8 mouse cellular contexts compared by ENCODE assay signal in the genomic region with DNA sequence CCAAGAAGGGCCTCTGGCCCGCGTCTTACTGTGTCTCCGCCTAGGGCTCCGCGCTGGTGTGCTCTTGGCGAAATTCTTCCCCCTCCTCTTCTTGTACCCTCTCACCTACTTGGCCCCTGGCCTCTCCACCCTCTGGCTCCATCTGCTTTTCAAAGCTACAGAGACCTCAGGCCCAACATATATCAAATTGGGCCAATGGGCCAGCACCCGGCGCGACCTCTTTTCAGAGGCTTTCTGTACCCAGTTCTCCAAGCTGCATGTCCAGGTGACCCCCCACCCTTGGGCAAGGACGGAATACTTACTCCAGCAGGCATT. TPM values are rescaled to one million over a fixed set of nuclear protein-coding genes. Genes with fewer than 3 reads are reported as not detected.
DNase-seq lines count a peak whose midpoint lies in the region; ATAC-seq and TF ChIP-seq lines count a peak whose summit lies in the region.

No protein-coding gene starts in this region.

- peak overlapping the region; percentile 89 for H3K9ac ChIP-seq in heart, adult 2 months (ENCODE audit: low read depth, low read length)
- peak overlapping the region; percentile 87 for H3K9ac ChIP-seq in heart, embryonic 13.5 days
- peak overlapping the region; percentile 79 for H3K9ac ChIP-seq in kidney, postnatal 0 days (ENCODE audit: low read depth, low read length)
- H3K9ac ChIP-seq in midbrain, postnatal 0 days (replicated peaks; ENCODE audit: low read length, poor library complexity, severe bottlenecking): peak overlapping the region; percentile 96

- 27% methylated on average over 10 of the region's 10 CpGs for whole genome bisulfite sequencing in heart, adult 2 months
- WGBS in heart, embryonic 13.5 days: 36% methylated on average over 10 of the region's 10 CpGs
- 30% methylated on average over 10 of the region's 10 CpGs for WGBS in kidney, postnatal 0 days
- WGBS in midbrain, postnatal 0 days: 16% methylated on average over 10 of the region's 10 CpGs

- DNase-seq in heart, adult 2 months: peak; percentile 41
- no peak for DNase-seq in heart, postnatal 36 days
- DNase-seq in kidney, postnatal 0 days (ENCODE audit: low spot score): no peak
- peak; percentile 31 for DNase-seq in midbrain, postnatal 0 days (ENCODE audit: low spot score)
- DNase-seq in spleen, postnatal 14 days (ENCODE audit: low spot score in 2 of 2): no peak
- DNase-seq in right cerebral cortex, postnatal 36 days (ENCODE audit: low spot score in 2 of 2): no peak

- H3K36me3 ChIP-seq in heart, adult 2 months (ENCODE audit: control insufficient read depth, insufficient read depth, low read length): no peaks in the 10 kb centered on the region; the same call in 1 of the 2 replicates
- peaks cover 31% of the 10 kb centered on the region for H3K36me3 ChIP-seq in heart, embryonic 13.5 days
- H3K36me3 ChIP-seq in kidney, postnatal 0 days (ENCODE audit: insufficient read depth, low read length): 0 out of 2 replicates have a peak, but pooled peaks cover 10% of the 10 kb centered on the region
- H3K36me3 ChIP-seq in midbrain, postnatal 0 days (ENCODE audit: insufficient read depth, low read length): peaks cover 17% of the 10 kb centered on the region

- ATAC-seq in heart, embryonic 13.5 days (ENCODE audit: extremely low read depth, insufficient number of reproducible peaks, low FRiP score, low TSS enrichment): 0 out of 2 replicates have a peak, but pooled peaks have one; percentile 37
- ATAC-seq in kidney, postnatal 0 days (replicated peaks; ENCODE audit: low FRiP score, low read depth): peak; percentile 37; the same call in 1 of the 2 replicates
- peak; percentile 65 for ATAC-seq in midbrain, postnatal 0 days (ENCODE audit: low FRiP score)

- no peaks in the 10 kb centered on the region; the same call in none of the 2 replicates for H3K4me1 ChIP-seq in heart, adult 2 months (ENCODE audit: control insufficient read depth, insufficient read depth, low read length)
- H3K4me1 ChIP-seq in brown adipose tissue, adult 24 weeks (ENCODE audit: control insufficient read depth, insufficient read depth, insufficient read length, low read length): peaks cover 5% of the 10 kb centered on the region; the same call in 1 of the 2 replicates
- H3K4me1 ChIP-seq in heart, embryonic 13.5 days: peaks cover 17% of the 10 kb centered on the region
- peaks cover 7% of the 10 kb centered on the region; the same call in 1 of the 2 replicates for H3K4me1 ChIP-seq in kidney, postnatal 0 days (replicated peaks; ENCODE audit: insufficient read depth, low read length)
- peaks cover 10% of the 10 kb centered on the region for H3K4me1 ChIP-seq in midbrain, postnatal 0 days (ENCODE audit: insufficient read depth, low read length)

- H3K79me2 ChIP-seq in heart, adult 2 months (replicated peaks; ENCODE audit: control insufficient read depth, insufficient read depth, low read length): peaks cover 1% of the 10 kb centered on the region; the same call in 1 of the 2 replicates

- H3K4me2 ChIP-seq in heart, embryonic 13.5 days: peak overlapping the region; percentile 92
- peak overlapping the region; percentile 84 for H3K4me2 ChIP-seq in kidney, postnatal 0 days (ENCODE audit: low read length)
- H3K4me2 ChIP-seq in midbrain, postnatal 0 days (ENCODE audit: low read depth, low read length, poor library complexity, severe bottlenecking): peak overlapping the region; percentile 92

- H3K9me3 ChIP-seq in heart, embryonic 13.5 days: no peaks in the 10 kb centered on the region
- no peaks in the 10 kb centered on the region for H3K9me3 ChIP-seq in kidney, postnatal 0 days (replicated peaks; ENCODE audit: low read length)
- H3K9me3 ChIP-seq in midbrain, postnatal 0 days (ENCODE audit: low read length): no peaks in the 10 kb centered on the region

- no peak for TF ChIP-seq EP300 in heart, adult 2 months (IDR thresholded peaks at IDR 0.05; ENCODE audit: insufficient read depth, low read depth, low read length)

- peak overlapping the region; percentile 89 for H3K27ac ChIP-seq in heart, adult 2 months
- H3K27ac ChIP-seq in brown adipose tissue, adult 24 weeks (replicated peaks; ENCODE audit: low read depth, low read length): peak overlapping the region; percentile 85
- peak overlapping the region; percentile 92 for H3K27ac ChIP-seq in heart, embryonic 13.5 days (replicated peaks)
- peak overlapping the region; percentile 94 for H3K27ac ChIP-seq in kidney, postnatal 0 days
- peak overlapping the region; percentile 95 for H3K27ac ChIP-seq in midbrain, postnatal 0 days (ENCODE audit: low read depth, low read length)

- peak overlapping the region; percentile 67 for H3K4me3 ChIP-seq in heart, adult 2 months
- peak overlapping the region; percentile 95 for H3K4me3 ChIP-seq in brown adipose tissue, adult 24 weeks (ENCODE audit: insufficient read depth, low read depth, low read length)
- H3K4me3 ChIP-seq in heart, embryonic 13.5 days: peak overlapping the region; percentile 78
- peak overlapping the region; percentile 78 for H3K4me3 ChIP-seq in kidney, postnatal 0 days (replicated peaks; ENCODE audit: low read depth, low read length)
- H3K4me3 ChIP-seq in midbrain, postnatal 0 days (ENCODE audit: low read depth, low read length): peak overlapping the region; percentile 80

- intact Hi-C loops in heart, adult 2 months (cut with DNase I): no loop called here
- intact Hi-C loops in heart, postnatal 36 days (cut with DNase I): loop anchor here (2.0 to 10.0 kb wide), 2 partner anchors 18 to 370 kb away; partner anchors contain the start of genes Kdm7a and Ndufb2

- TF ChIP-seq CTCF in heart, adult 2 months (IDR thresholded peaks at IDR 0.05): no peak
- no peak for TF ChIP-seq CTCF in kidney, postnatal 0 days (IDR thresholded peaks at IDR 0.05; ENCODE audit: low read depth)
- TF ChIP-seq CTCF in midbrain, postnatal 0 days (IDR thresholded peaks at IDR 0.05): no peak

- no peak for TF ChIP-seq POLR2A in heart, adult 2 months (IDR thresholded peaks at IDR 0.05; ENCODE audit: insufficient read depth, low read depth, low read length)

- no peaks in the 10 kb centered on the region for H3K27me3 ChIP-seq in heart, adult 2 months (ENCODE audit: control insufficient read depth, insufficient read depth, low read length)
- 0 out of 2 replicates have a peak, but pooled peaks cover 3% of the 10 kb centered on the region for H3K27me3 ChIP-seq in heart, embryonic 13.5 days (replicated peaks)
- no peaks in the 10 kb centered on the region for H3K27me3 ChIP-seq in kidney, postnatal 0 days (ENCODE audit: insufficient read depth, low read length)
- no peaks in the 10 kb centered on the region for H3K27me3 ChIP-seq in midbrain, postnatal 0 days (ENCODE audit: insufficient read depth, low read length)

RNA-seq across cellular contexts. Expression of gene Adck2, which starts 0.8 kb away (rescaled TPM):
- 10 to 100 TPM; 12.1 to 15.6 TPM for total RNA-seq in heart, adult 2 months (2021)
- 7.6 and 15.9 TPM in 2 replicates for polyA plus RNA-seq in heart, adult 2 months (2012; rRNA removed)
- 10 to 100 TPM; 14.0 to 15.8 TPM for total RNA-seq in heart, postnatal 36 days (2021)
- polyA plus RNA-seq in brown adipose tissue, adult 24 weeks (2012; ENCODE audit: insufficient read depth, insufficient read length, missing spikeins): 10.4 and 12.6 TPM in 2 replicates
- 12.6 and 14.6 TPM in 2 replicates for polyA plus RNA-seq in heart, embryonic 13.5 days (2015; fragmentation: Nextera tagmentation; extraction: Ambion mirVana)
- 25.8 and 33.1 TPM in 2 replicates for polyA plus RNA-seq in kidney, postnatal 0 days (2015; fragmentation: Nextera tagmentation; extraction: Ambion mirVana)
- 16.9 and 31.0 TPM in 2 replicates for total RNA-seq in midbrain, postnatal 0 days (2014; rRNA removed)
- polyA plus RNA-seq in midbrain, postnatal 0 days (2015; fragmentation: Nextera tagmentation; extraction: Ambion mirVana): 44.9 and 45.9 TPM in 2 replicates

RNA-seq across cellular contexts. Expression of gene Gm42420, which starts 11.0 kb away (rescaled TPM):
- total RNA-seq in heart, adult 2 months (2021): not detected
- polyA plus RNA-seq in heart, adult 2 months (2012; rRNA removed): 0.59 and 2.2 TPM in 2 replicates
- total RNA-seq in heart, postnatal 36 days (2021): under 1 TPM in 1 of 2 experiments, not detected in 1; 0.72 TPM
- polyA plus RNA-seq in brown adipose tissue, adult 24 weeks (2012; ENCODE audit: insufficient read depth, insufficient read length, missing spikeins): not detected in 2 replicates
- 1.1 and 1.8 TPM in 2 replicates for polyA plus RNA-seq in heart, embryonic 13.5 days (2015; fragmentation: Nextera tagmentation; extraction: Ambion mirVana)
- 0.97 TPM in 1 of 2 replicates, not detected in the other for polyA plus RNA-seq in kidney, postnatal 0 days (2015; fragmentation: Nextera tagmentation; extraction: Ambion mirVana)
- total RNA-seq in midbrain, postnatal 0 days (2014; rRNA removed): not detected in 2 replicates
- polyA plus RNA-seq in midbrain, postnatal 0 days (2015; fragmentation: Nextera tagmentation; extraction: Ambion mirVana): 1.5 and 1.8 TPM in 2 replicates

RNA-seq across cellular contexts. Expression of gene Dennd2a, which starts 16.8 kb away (rescaled TPM):
- total RNA-seq in heart, adult 2 months (2021): 1 to 10 TPM; 6.0 to 6.6 TPM
- polyA plus RNA-seq in heart, adult 2 months (2012; rRNA removed): 5.6 and 7.4 TPM in 2 replicates
- total RNA-seq in heart, postnatal 36 days (2021): 1 to 10 TPM; 6.8 to 7.4 TPM
- 1.7 and 2.8 TPM in 2 replicates for polyA plus RNA-seq in brown adipose tissue, adult 24 weeks (2012; ENCODE audit: insufficient read depth, insufficient read length, missing spikeins)
- 15.9 and 17.4 TPM in 2 replicates for polyA plus RNA-seq in heart, embryonic 13.5 days (2015; fragmentation: Nextera tagmentation; extraction: Ambion mirVana)
- 12.8 and 13.3 TPM in 2 replicates for polyA plus RNA-seq in kidney, postnatal 0 days (2015; fragmentation: Nextera tagmentation; extraction: Ambion mirVana)
- 15.9 and 22.4 TPM in 2 replicates for total RNA-seq in midbrain, postnatal 0 days (2014; rRNA removed)
- 7.8 and 9.8 TPM in 2 replicates for polyA plus RNA-seq in midbrain, postnatal 0 days (2015; fragmentation: Nextera tagmentation; extraction: Ambion mirVana)

RNA-seq across cellular contexts. Expression of gene Ndufb2, which starts 17.9 kb away (rescaled TPM):
- total RNA-seq in heart, adult 2 months (2021): 100 to 1,000 TPM; 625 to 742 TPM
- 916 and 995 TPM in 2 replicates for polyA plus RNA-seq in heart, adult 2 months (2012; rRNA removed)
- 100 to 1,000 TPM; 703 to 715 TPM for total RNA-seq in heart, postnatal 36 days (2021)
- polyA plus RNA-seq in brown adipose tissue, adult 24 weeks (2012; ENCODE audit: insufficient read depth, insufficient read length, missing spikeins): 819 and 928 TPM in 2 replicates
- 599 and 674 TPM in 2 replicates for polyA plus RNA-seq in heart, embryonic 13.5 days (2015; fragmentation: Nextera tagmentation; extraction: Ambion mirVana)
- polyA plus RNA-seq in kidney, postnatal 0 days (2015; fragmentation: Nextera tagmentation; extraction: Ambion mirVana): 518 and 575 TPM in 2 replicates
- total RNA-seq in midbrain, postnatal 0 days (2014; rRNA removed): 234 and 290 TPM in 2 replicates
- 589 and 646 TPM in 2 replicates for polyA plus RNA-seq in midbrain, postnatal 0 days (2015; fragmentation: Nextera tagmentation; extraction: Ambion mirVana)

Comparison
In these comparisons a context has a peak if more than half of its experiments do, and no peak if none do; other contexts are left out.
1. DNase-seq: peak in heart, adult 2 months (2 of 2) and midbrain, postnatal 0 days (single experiment); none in heart, postnatal 36 days (0 of 2), kidney, postnatal 0 days (single experiment), spleen, postnatal 14 days (0 of 2) and right cerebral cortex, postnatal 36 days (0 of 2).
2. Peak in every context shown above with its lines, with median percentiles within 50 percentile points of each other: H3K27ac ChIP-seq, H3K4me3 ChIP-seq, H3K9ac ChIP-seq, ATAC-seq and H3K4me2 ChIP-seq.